13 mouse cellular contexts compared by ENCODE assay signal in genomic region chr17:31793964-31794363, GRCm38 (mm10).
DNase-seq lines count a peak whose midpoint lies in the region; ATAC-seq and TF ChIP-seq lines count a peak whose summit lies in the region.
"Had no signal": no experiment of that assay in that cellular context is flagged by ENCODE, and none has a peak within 500 bp of the region (broad histone marks: within the 10 kb centered on the region; RNA-seq: fewer than 3 reads in every experiment).

No protein-coding gene starts in this region.

- WGBS in kidney, adult 2 months, result 46% methylated on average over 4 of the region's 4 CpGs
- 78% methylated on average over 4 of the region's 4 CpGs for WGBS in midbrain, embryonic 14.5 days

- peaks cover 27% of the 10 kb centered on the region for H3K4me1 ChIP-seq in kidney, adult 2 months (ENCODE audit: control insufficient read depth, insufficient read depth, low read length)
- H3K4me1 ChIP-seq in midbrain, embryonic 14.5 days (ENCODE audit: control insufficient read depth, insufficient read depth, low read length), result peaks cover 23% of the 10 kb centered on the region

- H3K9me3 ChIP-seq in midbrain, embryonic 14.5 days (ENCODE audit: control insufficient read depth, low read length), result no peaks in the 10 kb centered on the region
- H3K9me3 ChIP-seq: G1E; liver, embryonic 15.5 days had no signal

- no peaks in the 10 kb centered on the region for H3K36me3 ChIP-seq in kidney, adult 2 months (ENCODE audit: control insufficient read depth, insufficient read depth, low read length)
- no peaks in the 10 kb centered on the region for H3K36me3 ChIP-seq in midbrain, embryonic 14.5 days (ENCODE audit: control insufficient read depth, insufficient read depth, low read length)
- H3K36me3 ChIP-seq: G1E; liver, embryonic 15.5 days had no signal

- no peak for TF ChIP-seq CTCF in kidney, adult 2 months (conservative IDR thresholded peaks at IDR 0.05; ENCODE audit: insufficient read depth, insufficient read length, low read depth, low read length)

- no peak overlapping the region for H3K4me2 ChIP-seq in midbrain, embryonic 14.5 days (ENCODE audit: low read length)
- H3K4me2 ChIP-seq: liver, embryonic 15.5 days had no signal

- no peaks in the 10 kb centered on the region for H3K27me3 ChIP-seq in kidney, adult 2 months (replicated peaks; ENCODE audit: control insufficient read depth, insufficient read depth, low read length)
- no peaks in the 10 kb centered on the region for H3K27me3 ChIP-seq in midbrain, embryonic 14.5 days (ENCODE audit: control insufficient read depth, insufficient read depth, low read length)
- H3K27me3 ChIP-seq: liver, embryonic 15.5 days had no signal

- no peak for ATAC-seq in midbrain, embryonic 14.5 days (ENCODE audit: low FRiP score, low TSS enrichment)
- ATAC-seq: forebrain, embryonic 14.5 days had no signal

- no peak for TF ChIP-seq POLR2A in kidney, adult 2 months (IDR thresholded peaks at IDR 0.05; ENCODE audit: low read depth, low read length)

- DNase-seq in kidney, adult 2 months, result peak; percentile 38
- no peak for DNase-seq in kidney, postnatal 4 days
- DNase-seq in R1 (ENCODE audit: low read depth, low spot score), result peak; percentile 18
- peak; percentile 28 for DNase-seq in kidney, postnatal 10 days
- DNase-seq in lung, postnatal 36 days, result peak; percentile 43
- DNase-seq in spleen, adult 18-20 months, result no peak
- no peak for DNase-seq in midbrain, embryonic 14.5 days
- DNase-seq: cerebellum, adult 8-10 months; layer of hippocampus, postnatal 36 days had no signal

- H3K4me3 ChIP-seq in kidney, adult 2 months (ENCODE audit: insufficient read depth, low read depth, low read length), result no peak overlapping the region
- no peak overlapping the region for H3K4me3 ChIP-seq in midbrain, embryonic 14.5 days (replicated peaks; ENCODE audit: low read depth, low read length)
- H3K4me3 ChIP-seq: heart, adult 2 months; liver, embryonic 15.5 days had no signal

- H3K27ac ChIP-seq in kidney, adult 2 months (ENCODE audit: insufficient read depth, low read depth, low read length), result no peak overlapping the region
- no peak overlapping the region for H3K27ac ChIP-seq in midbrain, embryonic 14.5 days (replicated peaks; ENCODE audit: low read depth, low read length)
- H3K27ac ChIP-seq: heart, adult 2 months; liver, embryonic 15.5 days had no signal

- no peak overlapping the region for H3K9ac ChIP-seq in midbrain, embryonic 14.5 days (replicated peaks; ENCODE audit: low read length)
- H3K9ac ChIP-seq: liver, embryonic 15.5 days had no signal

Comparison
In these comparisons a context has a peak if more than half of its experiments do, and no peak if none do; other contexts are left out.
1. DNase-seq: peak in kidney, adult 2 months (single experiment), R1 (single experiment), kidney, postnatal 10 days (single experiment) and lung, postnatal 36 days (single experiment); none in kidney, postnatal 4 days (0 of 2), spleen, adult 18-20 months (0 of 2) and midbrain, embryonic 14.5 days (single experiment).